In the genomic region with DNA sequence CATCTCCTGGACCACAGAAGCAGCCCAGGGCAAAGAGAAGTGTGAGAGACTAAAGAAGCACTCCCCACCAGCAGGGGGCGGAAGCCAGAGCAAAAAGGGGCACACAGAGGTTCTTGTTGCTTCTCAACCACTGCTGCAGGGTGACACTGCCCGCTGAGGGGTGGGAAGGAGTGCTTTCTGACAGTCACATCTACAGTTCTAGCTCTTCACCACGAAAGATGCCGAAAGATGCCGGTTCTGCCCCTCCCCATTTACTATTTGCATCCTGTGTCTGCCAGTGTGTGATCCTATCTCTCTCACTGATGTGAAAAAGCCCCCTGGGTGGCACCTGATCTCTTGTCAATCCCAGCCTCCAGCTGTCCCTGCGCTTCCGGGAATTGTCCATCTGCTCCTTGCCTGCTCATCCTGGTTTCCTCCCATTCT, we compare ENCODE assay signal across 9 mouse cellular contexts.
DNase-seq lines count a peak whose midpoint lies in the region; ATAC-seq and TF ChIP-seq lines count a peak whose summit lies in the region.
"Had no signal": no experiment of that assay in that cellular context is flagged by ENCODE, and none has a peak within 500 bp of the region (broad histone marks: within the 10 kb centered on the region; RNA-seq: fewer than 3 reads in every experiment).

No protein-coding gene starts in this region.

- no peak overlapping the region for H3K27ac ChIP-seq in neural tube, embryonic 14.5 days (ENCODE audit: low read depth, low read length)
- H3K27ac ChIP-seq in neural tube, embryonic 15.5 days (replicated peaks): no peak overlapping the region
- no peak overlapping the region for H3K27ac ChIP-seq in cortical plate, adult 2 months (ENCODE audit: insufficient read depth, low read length)

- DNase-seq in gastrocnemius, postnatal 10 days: peak; percentile 45
- no peak for DNase-seq in gastrocnemius, postnatal 25 days
- peak; percentile 27 to 53 for DNase-seq in lung, adult 18-20 months
- peak; percentile 47 for DNase-seq in thymus, postnatal 0 days (ENCODE audit: low spot score)

- H3K9ac ChIP-seq in neural tube, embryonic 14.5 days (replicated peaks; ENCODE audit: low read depth, low read length): no peak overlapping the region
- no peak overlapping the region for H3K9ac ChIP-seq in neural tube, embryonic 15.5 days (replicated peaks)

- no peaks in the 10 kb centered on the region for H3K4me1 ChIP-seq in neural tube, embryonic 14.5 days (ENCODE audit: control insufficient read depth, insufficient read depth, low read length)
- 0 out of 2 replicates have a peak, but pooled peaks cover 3% of the 10 kb centered on the region for H3K4me1 ChIP-seq in neural tube, embryonic 15.5 days
- no peaks in the 10 kb centered on the region for H3K4me1 ChIP-seq in cortical plate, adult 2 months (ENCODE audit: control insufficient read depth, insufficient read depth, low read length)

- no peaks in the 10 kb centered on the region for H3K27me3 ChIP-seq in neural tube, embryonic 14.5 days (ENCODE audit: control insufficient read depth, insufficient read depth, low read length)
- H3K27me3 ChIP-seq in neural tube, embryonic 15.5 days (replicated peaks): no peaks in the 10 kb centered on the region

- no peaks in the 10 kb centered on the region for H3K36me3 ChIP-seq in neural tube, embryonic 14.5 days (ENCODE audit: control insufficient read depth, insufficient read depth, low read length)
- H3K36me3 ChIP-seq in neural tube, embryonic 15.5 days: no peaks in the 10 kb centered on the region

- H3K4me3 ChIP-seq in neural tube, embryonic 14.5 days (ENCODE audit: low read depth, low read length): no peak overlapping the region
- no peak overlapping the region for H3K4me3 ChIP-seq in neural tube, embryonic 15.5 days (replicated peaks)
- H3K4me3 ChIP-seq in cortical plate, adult 2 months (ENCODE audit: insufficient read depth, low read length): no peak overlapping the region
- H3K4me3 ChIP-seq: myocyte had no signal

- 60% methylated on average over 7 of the region's 7 CpGs for WGBS in neural tube, embryonic 14.5 days
- WGBS in neural tube, embryonic 15.5 days: 55% methylated on average over 7 of the region's 7 CpGs

- TF ChIP-seq CTCF in cortical plate, adult 2 months (IDR thresholded peaks at IDR 0.05; ENCODE audit: extremely low read depth, insufficient read depth, low read length): peak; percentile 38; the same call in 1 of the 2 replicates

- H3K9me3 ChIP-seq in neural tube, embryonic 14.5 days (ENCODE audit: control insufficient read depth, low read length): no peaks in the 10 kb centered on the region
- H3K9me3 ChIP-seq in neural tube, embryonic 15.5 days (replicated peaks): no peaks in the 10 kb centered on the region

- H3K4me2 ChIP-seq in neural tube, embryonic 14.5 days (ENCODE audit: low read depth, low read length): no peak overlapping the region
- H3K4me2 ChIP-seq in neural tube, embryonic 15.5 days: no peak overlapping the region

- 0 out of 2 replicates have a peak, but pooled peaks have one; percentile 9 for ATAC-seq in neural tube, embryonic 14.5 days (ENCODE audit: low read depth)
- ATAC-seq in neural tube, embryonic 15.5 days (ENCODE audit: low FRiP score): no peak
- no peak for ATAC-seq in inflammation-experienced regulatory T-cells, adult 6 months

- TF ChIP-seq POLR2A in cortical plate, adult 2 months (IDR thresholded peaks at IDR 0.05; ENCODE audit: extremely low read depth, insufficient read depth, low read length): no peak
